Mouse (Mus musculus): Measurements from ENCODE around the gene Olfr874. TPM values are rescaled to one million over a fixed set of nuclear protein-coding genes. Genes with fewer than 3 reads are reported as not detected.

Gene Olfr874
- polyA plus RNA-seq, 1 experiment from 2014 or later, result not detected

- no peaks in the 10 kb centered on the region for H3K27me3 ChIP-seq (replicated peaks; ENCODE audit: low read depth, poor library complexity, severe bottlenecking)
- H3K9me3 ChIP-seq, result no peaks in the 10 kb centered on the region
- no peaks in the 10 kb centered on the region for H3K36me3 ChIP-seq (replicated peaks)
- H3K27ac ChIP-seq (replicated peaks), result no peak overlapping the region
- 79% methylated on average over 2 of the region's 2 CpGs for WGBS
- H3K4me3 ChIP-seq, result no peak overlapping the region
- peaks cover 14% of the 10 kb centered on the region for H3K4me1 ChIP-seq
- no peak for DNase-seq (ENCODE audit: low spot score)
Measured at GRCm38 (mm10) chr9:37786411-37786810, 41.5 kb downstream of the Olfr874 start.

Other genes with a start within 250 kb of the Olfr874 start
- 27.0 and 27.5 TPM in 2 replicates for gene Esam, start 217.0 kb upstream of the Olfr874 start, polyA plus RNA-seq (2016; fragmentation: Nextera tagmentation; extraction: Ambion mirVana)
- 0.59 and 0.78 TPM in 2 replicates for gene Vsig2, start 205.9 kb upstream of the Olfr874 start, polyA plus RNA-seq (2016; fragmentation: Nextera tagmentation; extraction: Ambion mirVana)
- 0.48 and 1.0 TPM in 2 replicates for gene Nrgn, start 192.2 kb upstream of the Olfr874 start, polyA plus RNA-seq (2016; fragmentation: Nextera tagmentation; extraction: Ambion mirVana)
- gene Siae, start 189.4 kb upstream of the Olfr874 start, polyA plus RNA-seq (2016; fragmentation: Nextera tagmentation; extraction: Ambion mirVana), result 3.7 and 4.8 TPM in 2 replicates
- 8.0 and 9.2 TPM in 2 replicates for gene Spa17, start 131.4 kb upstream of the Olfr874 start, polyA plus RNA-seq (2016; fragmentation: Nextera tagmentation; extraction: Ambion mirVana)
- gene Tbrg1, start 87.8 kb upstream of the Olfr874 start, polyA plus RNA-seq (2016; fragmentation: Nextera tagmentation; extraction: Ambion mirVana), result 128 and 129 TPM in 2 replicates
- 0.09 TPM in 1 of 2 replicates, not detected in the other for gene Panx3, start 75.9 kb upstream of the Olfr874 start, polyA plus RNA-seq (2016; fragmentation: Nextera tagmentation; extraction: Ambion mirVana)
- not detected in 2 replicates for gene Olfr160, start 28.9 kb upstream of the Olfr874 start, polyA plus RNA-seq (2016; fragmentation: Nextera tagmentation; extraction: Ambion mirVana)
- not detected in 2 replicates for gene Olfr875, start 26.8 kb downstream of the Olfr874 start, polyA plus RNA-seq (2016; fragmentation: Nextera tagmentation; extraction: Ambion mirVana)
- gene Olfr876, start 57.9 kb downstream of the Olfr874 start, polyA plus RNA-seq (2016; fragmentation: Nextera tagmentation; extraction: Ambion mirVana), result not detected in 2 replicates
- not detected in 2 replicates for gene Olfr877, start 109.2 kb downstream of the Olfr874 start, polyA plus RNA-seq (2016; fragmentation: Nextera tagmentation; extraction: Ambion mirVana)
- gene Olfr145, start 151.6 kb downstream of the Olfr874 start, polyA plus RNA-seq (2016; fragmentation: Nextera tagmentation; extraction: Ambion mirVana), result not detected in 2 replicates
- gene Olfr878, start 172.7 kb downstream of the Olfr874 start, polyA plus RNA-seq (2016; fragmentation: Nextera tagmentation; extraction: Ambion mirVana), result not detected in 2 replicates
- gene Olfr881, start 246.7 kb downstream of the Olfr874 start, polyA plus RNA-seq (2016; fragmentation: Nextera tagmentation; extraction: Ambion mirVana), result not detected in 2 replicates